Mouse (Mus musculus) CH12.LX (cell line): ENCODE data around the gene Kdelr1. TPM values are rescaled to one million over a fixed set of nuclear protein-coding genes. Genes with fewer than 3 reads are reported as not detected.

ENCODE experiments used
- DNase-seq: peaks from one replicate; pipeline ENCODE4 v3.0.0-alpha.2; 2013; ENCODE audit errors: extremely low read depth
- H3K27ac ChIP-seq: 2 replicates; pipeline ENCODE4 v1.5.1; 2012; ENCODE audit warnings: low read depth, mild to moderate bottlenecking, control low read depth, moderate library complexity; ENCODE audit not compliant: insufficient read depth
- H3K27me3 ChIP-seq: replicated peaks from 2 replicates; pipeline ENCODE3; 2012; ENCODE audit warnings: inconsistent platforms
- H3K36me3 ChIP-seq, 2 experiments: replicated peaks in 1 of 2; 2 replicates each; pipeline versions ENCODE3 to v1.6.1; 2012; ENCODE audit warnings: inconsistent platforms in 1 of 2, low read length in 1 of 2, mild to moderate bottlenecking in 1 of 2, mixed read lengths in 1 of 2, moderate library complexity in 1 of 2; ENCODE audit not compliant: control insufficient read depth in 1 of 2, insufficient read depth in 1 of 2
- H3K4me1 ChIP-seq, 2 experiments: 2 replicates each; pipeline ENCODE4 v1.6.1; 2012; ENCODE audit warnings: inconsistent platforms in 1 of 2, moderate library complexity in 1 of 2; ENCODE audit not compliant: insufficient read depth in 2 of 2, control insufficient read depth in 1 of 2
- H3K4me2 ChIP-seq: 2 replicates; pipeline ENCODE4 v1.6.1; 2012; ENCODE audit warnings: low read depth, mild to moderate bottlenecking, control low read depth; ENCODE audit not compliant: poor library complexity, insufficient read depth, severe bottlenecking
- H3K4me3 ChIP-seq, 3 experiments: fragments of 150-350 bp in 1 of 3; sonication (generic) in 1 of 3; replicated peaks in 1 of 3; 2 replicates each; pipeline versions ENCODE3 to v1.5.1; 2011 to 2012; ENCODE audit warnings: low read depth in 2 of 3, low read length in 2 of 3, mild to moderate bottlenecking in 2 of 3, moderate library complexity in 2 of 3, control low read depth in 1 of 3, improper control_type of control experiment in 1 of 3, inconsistent platforms in 1 of 3, mixed read lengths in 1 of 3; ENCODE audit not compliant: poor library complexity in 1 of 3
- H3K79me2 ChIP-seq: replicated peaks from 2 replicates; pipeline ENCODE4 v1.6.1; 2012; ENCODE audit warnings: mild to moderate bottlenecking, moderate library complexity; ENCODE audit not compliant: control insufficient read depth, poor library complexity, insufficient read depth, severe bottlenecking; ENCODE audit errors: extremely low read depth
- H3K9ac ChIP-seq: 2 replicates; pipeline ENCODE4 v1.6.1; 2012; ENCODE audit warnings: low read depth, mild to moderate bottlenecking, control low read depth, moderate library complexity; ENCODE audit not compliant: insufficient read depth
- H3K9me3 ChIP-seq: replicated peaks from 2 replicates; pipeline ENCODE3; 2012; ENCODE audit warnings: low read length, inconsistent platforms, mixed read lengths
- CHD2 ChIP-seq: IDR thresholded peaks from 2 replicates; pipeline ENCODE4 v1.6.1; 2011; ENCODE audit warnings: low read length, improper control_type of control experiment
- CTCF ChIP-seq, 2 experiments: IDR thresholded peaks in 1 of 2; conservative IDR thresholded peaks in 1 of 2; 2 replicates each; pipeline ENCODE4 v1.5.1; 2011 to 2012; ENCODE audit warnings: low read depth in 2 of 2, low read length in 2 of 2, improper control_type of control experiment in 1 of 2, inconsistent platforms in 1 of 2, mild to moderate bottlenecking in 1 of 2, moderate library complexity in 1 of 2
- EP300 ChIP-seq: IDR thresholded peaks from 2 replicates; pipeline ENCODE4 v1.6.1; 2011; ENCODE audit warnings: low read length, improper control_type of control experiment
- GABPA ChIP-seq: IDR thresholded peaks from 2 replicates; pipeline ENCODE4 v1.6.1; 2012; ENCODE audit warnings: low read depth, low read length, improper control_type of control experiment, inconsistent platforms; ENCODE audit not compliant: insufficient replicate concordance
- JUN ChIP-seq: IDR thresholded peaks from 2 replicates; pipeline ENCODE4 v1.6.1; 2011; ENCODE audit warnings: low read depth, mild to moderate bottlenecking, low read length, improper control_type of control experiment, moderate library complexity; ENCODE audit not compliant: insufficient read depth
- MEF2A ChIP-seq: IDR thresholded peaks from 2 replicates; pipeline ENCODE4 v1.6.1; 2014; ENCODE audit warnings: low read depth, mild to moderate bottlenecking, inconsistent platforms, low read length, improper control_type of control experiment, borderline replicate concordance
- NELFE ChIP-seq: IDR thresholded peaks from 2 replicates; pipeline ENCODE4 v1.6.1; 2011; ENCODE audit warnings: low read depth, low read length, improper control_type of control experiment
- POLR2A ChIP-seq: IDR thresholded peaks from 2 replicates; pipeline ENCODE4 v1.6.1; 2011; ENCODE audit warnings: low read depth, mild to moderate bottlenecking, improper control_type of control experiment, low read length
- RAD21 ChIP-seq: IDR thresholded peaks from 2 replicates; pipeline ENCODE4 v1.6.1; 2011; ENCODE audit warnings: low read depth, mild to moderate bottlenecking, low read length, improper control_type of control experiment, moderate library complexity
- SIN3A ChIP-seq: IDR thresholded peaks from 2 replicates; pipeline ENCODE4 v1.6.1; 2012; ENCODE audit warnings: low read length, improper control_type of control experiment, inconsistent platforms
- ZC3H11A ChIP-seq: IDR thresholded peaks from 2 replicates; pipeline ENCODE4 v1.6.1; 2012; ENCODE audit warnings: low read depth, mild to moderate bottlenecking, inconsistent platforms, low read length, improper control_type of control experiment
- ZKSCAN1 ChIP-seq: IDR thresholded peaks from 2 replicates; pipeline ENCODE4 v1.6.1; 2012; ENCODE audit warnings: low read depth, inconsistent platforms, low read length, improper control_type of control experiment, borderline replicate concordance
- ZMIZ1 ChIP-seq: IDR thresholded peaks from 2 replicates; pipeline ENCODE4 v1.6.1; 2012; ENCODE audit warnings: low read depth, mild to moderate bottlenecking, inconsistent platforms, low read length, improper control_type of control experiment
- ZNF384 ChIP-seq: IDR thresholded peaks from 2 replicates; pipeline ENCODE4 v1.6.1; 2012; ENCODE audit warnings: low read depth, low read length, improper control_type of control experiment, inconsistent platforms
- dilution Hi-C: fragments of 300-500 bp; cut with MboI; formaldehyde crosslinking; loops from 2 replicates; pipeline ENCODE4 v1.14.3; 2020; ENCODE audit warnings: low sequenced_read_pairs; ENCODE audit not compliant: extremely low pct_unique_long_range_greater_than_20kb, extremely low pct_ligation_motif_present
- in situ Hi-C: fragments of 300-500 bp; cut with MboI; formaldehyde crosslinking; loops from 3 replicates; pipeline ENCODE4 v1.14.3; 2019; ENCODE audit warnings: low sequenced_read_pairs, low pct_ligation_motif_present, low pct_unique_long_range_greater_than_20kb, mixed read lengths
- polyA plus RNA-seq: library from polyadenylated mRNA; unstranded; fragments of >175 nt; gene quantifications from 2 replicates; pipeline ENCODE4 v1.2.1, GENCODE M21; 2012; ENCODE audit warnings: low read depth; ENCODE audit not compliant: insufficient read length
- total RNA-seq, 2 experiments: library from RNA; depleted of rRNA; stranded (reverse); fragments of 300-350 nt in 1 of 2; fragments of >200 nt in 1 of 2; gene quantifications; 2 replicates each; pipeline ENCODE4 v1.2.3; 2012 to 2014

Gene Kdelr1
- total and polyA plus RNA-seq, 3 experiments = 59.7 to 80.5 (median 66.9) TPM

DNA sequence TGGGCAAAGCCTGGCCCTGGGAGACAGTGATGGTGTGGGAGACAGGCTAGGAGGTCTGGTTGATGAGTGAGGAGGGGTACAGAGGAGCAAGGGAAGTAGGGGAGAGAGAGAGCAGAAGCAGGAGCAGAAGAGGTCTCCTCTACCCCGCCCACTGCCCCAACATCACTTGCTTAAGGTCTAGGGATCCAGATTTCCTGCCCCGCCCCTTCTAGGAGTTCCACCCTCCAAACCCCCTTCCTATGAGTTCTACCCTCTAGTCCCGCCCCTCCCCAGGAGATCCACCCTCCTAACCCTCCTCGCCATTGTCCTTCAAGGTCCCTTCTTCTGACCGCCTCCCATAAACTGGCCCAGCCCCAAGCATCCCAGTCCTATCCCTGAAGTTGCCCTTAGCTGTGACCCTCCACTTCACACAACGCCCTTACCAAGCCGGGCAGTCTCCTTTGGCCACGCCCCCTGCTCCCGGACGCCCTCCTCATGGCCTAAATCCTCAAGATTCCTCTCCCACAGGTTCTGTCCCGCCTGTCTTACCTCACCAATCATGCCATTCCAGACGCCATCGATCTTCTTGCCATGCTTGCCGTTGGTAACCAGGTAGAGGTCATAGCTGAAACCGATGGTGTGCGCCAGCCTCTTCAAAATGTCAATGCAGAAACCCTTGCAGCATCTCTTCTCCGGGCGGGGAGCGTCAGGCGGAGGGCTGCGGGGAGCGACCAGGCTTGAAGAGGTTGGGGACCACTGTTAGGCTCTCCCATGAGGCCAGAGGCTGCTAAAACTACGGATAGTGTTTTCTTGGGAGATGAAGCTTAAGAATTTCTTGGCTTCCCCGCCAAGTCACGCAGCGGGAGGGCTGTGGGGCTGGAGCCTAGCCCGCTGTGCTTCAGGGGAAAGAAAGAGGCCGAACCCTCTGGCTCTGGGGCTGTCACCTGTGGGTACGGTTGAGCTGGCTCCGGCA lies 15.3 kb upstream of the Kdelr1 start:
- no peaks in the 10 kb centered on the region for H3K36me3 ChIP-seq
- H3K4me3 ChIP-seq = no peak overlapping the region
- peaks cover 56% of the 10 kb centered on the region for H3K27me3 ChIP-seq
- no peak overlapping the region for H3K9ac ChIP-seq
- DNase-seq = no peak
- H3K4me2 ChIP-seq = no peak overlapping the region
- dilution Hi-C loops = no loop called here
- H3K4me1 ChIP-seq = no peaks in the 10 kb centered on the region; a peak in 1 of 4 replicates
- H3K27ac ChIP-seq = no peak overlapping the region
- no peaks in the 10 kb centered on the region for H3K79me2 ChIP-seq
- in situ Hi-C loops = no loop called here
- no peak for TF ChIP-seq SIN3A
- no peaks in the 10 kb centered on the region for H3K9me3 ChIP-seq

DNA sequence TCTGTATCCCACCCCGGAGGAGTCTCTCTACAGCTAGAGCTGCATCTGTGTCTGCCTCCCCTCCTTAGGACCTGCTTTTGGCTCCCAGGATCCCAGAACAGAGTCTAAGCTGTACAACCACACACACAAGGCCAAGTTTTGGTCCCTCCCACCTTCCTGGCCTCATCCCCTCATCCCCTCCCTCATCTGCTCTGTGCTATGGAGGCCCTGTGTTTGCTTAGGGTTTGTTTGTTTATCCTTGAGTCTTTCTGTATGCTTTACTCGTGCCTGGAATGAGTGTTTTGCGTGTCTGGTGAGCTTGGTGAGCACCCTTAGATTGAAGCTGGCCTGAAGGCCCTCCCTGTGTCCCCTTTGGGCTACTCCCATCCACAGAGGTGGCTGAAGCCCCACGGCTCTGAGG lies 13.6 kb upstream of the Kdelr1 start:
- H3K79me2 ChIP-seq = no peaks in the 10 kb centered on the region
- TF ChIP-seq ZMIZ1 (no peak), POLR2A (no peak), JUN (no peak), CTCF (conservative IDR thresholded peaks at IDR 0.05 in 1 of 2, IDR thresholded peaks at IDR 0.05 in 1 of 2; ENCODE audit: low read depth in 2 of 2, low read length in 2 of 2) (no peak), GABPA (no peak), MEF2A (no peak), ZNF384 (no peak), RAD21 (no peak), ZC3H11A (no peak), EP300 (no peak), CHD2 (no peak), ZKSCAN1 (no peak), NELFE (no peak)
- no peaks in the 10 kb centered on the region for H3K36me3 ChIP-seq
- no peak for DNase-seq
- H3K9ac ChIP-seq = no peak overlapping the region
- no peak overlapping the region for H3K27ac ChIP-seq
- H3K4me3 ChIP-seq = no peak overlapping the region
- no peak overlapping the region for H3K4me2 ChIP-seq
- H3K4me1 ChIP-seq = no peaks in the 10 kb centered on the region
- dilution Hi-C loops = no loop called here
- peaks cover 63% of the 10 kb centered on the region for H3K27me3 ChIP-seq
- no peaks in the 10 kb centered on the region for H3K9me3 ChIP-seq
- in situ Hi-C loops = no loop called here
